Mouse (Mus musculus): ENCODE measurements around the gene Agl.

DNA sequence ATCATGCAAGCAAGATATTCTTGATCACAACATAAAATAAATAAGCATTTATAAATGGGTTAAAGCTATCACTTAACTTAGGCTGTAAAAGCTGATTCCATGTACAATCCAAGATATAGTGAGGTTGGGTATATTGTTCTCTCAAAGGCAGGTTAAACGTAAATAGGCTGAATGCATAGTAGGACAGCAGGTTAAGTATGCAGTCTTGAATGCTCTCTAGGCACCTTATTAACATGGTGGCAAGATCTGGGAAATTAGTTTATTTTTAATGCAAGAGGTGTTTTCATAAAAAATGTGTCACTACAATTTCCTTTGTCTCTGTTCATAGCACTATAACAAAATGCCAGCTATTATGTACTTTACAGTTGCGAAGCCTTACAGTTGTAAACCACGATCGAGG, 27.4 kb upstream of the Agl start:
- no peak for TF ChIP-seq CTCF (IDR thresholded peaks at IDR 0.05; ENCODE audit: low read depth)
- TF ChIP-seq EP300 (optimal IDR thresholded peaks at IDR 0.05) = no peak

Measured in stomach, postnatal 0 days (tissue).